Mouse (Mus musculus) MEL (cell line): ENCODE measurements around the gene Diras1. TPM values are rescaled to one million over a fixed set of nuclear protein-coding genes. Genes with fewer than 3 reads are reported as not detected.

Experiments
- DNase-seq: peaks from one replicate; pipeline ENCODE4 v3.0.0; 2011; ENCODE audit warnings: low read depth, low spot score
- H3K27ac ChIP-seq: 2 replicates; pipeline ENCODE4 v1.5.1; 2012; ENCODE audit warnings: low read depth, mild to moderate bottlenecking, control low read depth, low read length, moderate library complexity; ENCODE audit not compliant: control insufficient read depth
- H3K27me3 ChIP-seq, 2 experiments: fragments of 150-350 bp in 1 of 2; sonication (generic) in 1 of 2; 2 replicates each; pipeline ENCODE4 v1.6.1; 2012; ENCODE audit warnings: low read length in 2 of 2, mild to moderate bottlenecking in 2 of 2, improper control_type of control experiment in 1 of 2, moderate library complexity in 1 of 2; ENCODE audit not compliant: insufficient read depth in 2 of 2, control insufficient read depth in 1 of 2
- H3K36me3 ChIP-seq, 2 experiments: 2 replicates each; pipeline ENCODE4 v1.6.1; 2012 to 2014; ENCODE audit warnings: low read length in 2 of 2, improper control_type of control experiment in 1 of 2, inconsistent platforms in 1 of 2, mild to moderate bottlenecking in 1 of 2; ENCODE audit not compliant: insufficient read depth in 2 of 2, control insufficient read depth in 1 of 2
- H3K4me1 ChIP-seq, 2 experiments: fragments of 150-350 bp in 1 of 2; sonication (generic) in 1 of 2; 2 replicates each; pipeline ENCODE4 v1.6.1; 2012; ENCODE audit warnings: low read length in 2 of 2, improper control_type of control experiment in 1 of 2, mild to moderate bottlenecking in 1 of 2; ENCODE audit not compliant: insufficient read depth in 2 of 2, control insufficient read depth in 1 of 2
- H3K4me3 ChIP-seq, 2 experiments: fragments of 150-350 bp in 1 of 2; sonication (generic) in 1 of 2; 2 replicates each; pipeline ENCODE4 v1.5.1; 2012; ENCODE audit warnings: low read depth in 2 of 2, low read length in 2 of 2, mild to moderate bottlenecking in 2 of 2, moderate library complexity in 2 of 2, control low read depth in 1 of 2, improper control_type of control experiment in 1 of 2; ENCODE audit not compliant: control insufficient read depth in 1 of 2, insufficient read depth in 1 of 2
- H3K79me2 ChIP-seq: 2 replicates; pipeline ENCODE4 v1.6.1; 2012; ENCODE audit warnings: mild to moderate bottlenecking, low read length, moderate library complexity; ENCODE audit not compliant: control insufficient read depth, poor library complexity, insufficient read depth
- H3K9ac ChIP-seq: 2 replicates; pipeline ENCODE4 v1.6.1; 2012; ENCODE audit warnings: low read depth, mild to moderate bottlenecking, control low read depth, low read length, moderate library complexity; ENCODE audit not compliant: control insufficient read depth, poor library complexity, severe bottlenecking
- H3K9me3 ChIP-seq: fragments of 150-350 bp; sonication (generic); replicated peaks from 2 replicates; pipeline ENCODE4 v1.6.1; 2012; ENCODE audit warnings: mild to moderate bottlenecking, low read length, improper control_type of control experiment, moderate library complexity; ENCODE audit not compliant: insufficient read depth
- CHD1 ChIP-seq: IDR thresholded peaks from 2 replicates; pipeline ENCODE4 v1.6.1; 2012; ENCODE audit warnings: low read depth, mild to moderate bottlenecking, inconsistent platforms, low read length, improper control_type of control experiment
- CHD2 ChIP-seq: IDR thresholded peaks from 2 replicates; pipeline ENCODE4 v1.6.1; 2011; ENCODE audit warnings: low read length, improper control_type of control experiment
- CTCF ChIP-seq, 3 experiments: IDR thresholded peaks in 2 of 3; conservative IDR thresholded peaks in 1 of 3; 2 replicates each; pipeline ENCODE4 v1.5.1; 2011 to 2012; ENCODE audit warnings: low read length in 3 of 3, low read depth in 2 of 3, mild to moderate bottlenecking in 2 of 3, improper control_type of control experiment in 1 of 3, inconsistent platforms in 1 of 3, mixed read lengths in 1 of 3, moderate library complexity in 1 of 3; ENCODE audit not compliant: control insufficient read depth in 1 of 3, insufficient read depth in 1 of 3, poor library complexity in 1 of 3, severe bottlenecking in 1 of 3
- ELF1 ChIP-seq: IDR thresholded peaks from 2 replicates; pipeline ENCODE4 v1.6.1; 2014; ENCODE audit warnings: low read depth, mild to moderate bottlenecking, inconsistent platforms, low read length, improper control_type of control experiment, moderate library complexity
- GABPA ChIP-seq: IDR thresholded peaks from 2 replicates; pipeline ENCODE4 v1.6.1; 2012; ENCODE audit warnings: low read depth, mild to moderate bottlenecking, inconsistent platforms, low read length, improper control_type of control experiment, moderate library complexity
- JUND ChIP-seq: IDR thresholded peaks from 2 replicates; pipeline ENCODE4 v1.6.1; 2011; ENCODE audit warnings: low read depth, mild to moderate bottlenecking, improper control_type of control experiment, low read length
- MEF2A ChIP-seq: IDR thresholded peaks from 2 replicates; pipeline ENCODE4 v1.6.1; 2014; ENCODE audit warnings: low read depth, mild to moderate bottlenecking, inconsistent platforms, low read length, improper control_type of control experiment; ENCODE audit not compliant: poor library complexity, insufficient replicate concordance, severe bottlenecking; ENCODE audit errors: extremely low read depth
- MXI1 ChIP-seq: IDR thresholded peaks from 2 replicates; pipeline ENCODE4 v1.6.1; 2011; ENCODE audit warnings: mild to moderate bottlenecking, low read depth, low read length, improper control_type of control experiment
- NELFE ChIP-seq: IDR thresholded peaks from 2 replicates; pipeline ENCODE4 v1.6.1; 2011; ENCODE audit warnings: low read depth, low read length, improper control_type of control experiment
- RAD21 ChIP-seq: IDR thresholded peaks from 2 replicates; pipeline ENCODE4 v1.6.1; 2011; ENCODE audit warnings: mild to moderate bottlenecking, low read depth, low read length, improper control_type of control experiment
- SMC3 ChIP-seq: IDR thresholded peaks from 2 replicates; pipeline ENCODE4 v1.6.1; 2011; ENCODE audit warnings: low read depth, low read length, improper control_type of control experiment
- TAL1 ChIP-seq: IDR thresholded peaks from 2 replicates; pipeline ENCODE4 v1.6.1; 2012; ENCODE audit warnings: mild to moderate bottlenecking, inconsistent platforms, low read length, moderate library complexity, mixed read lengths
- ZC3H11A ChIP-seq: IDR thresholded peaks from 2 replicates; pipeline ENCODE4 v1.6.1; 2012; ENCODE audit warnings: low read depth, mild to moderate bottlenecking, inconsistent platforms, low read length, improper control_type of control experiment
- ZKSCAN1 ChIP-seq: IDR thresholded peaks from 2 replicates; pipeline ENCODE4 v1.6.1; 2012; ENCODE audit warnings: low read depth, mild to moderate bottlenecking, inconsistent platforms, low read length, improper control_type of control experiment, moderate library complexity
- polyA plus RNA-seq, 2 experiments: library from polyadenylated mRNA; stranded (reverse) in 1 of 2; unstranded in 1 of 2; fragments of >175 nt in 1 of 2; fragments of >200 nt in 1 of 2; gene quantifications; 2 replicates each; pipeline versions ENCODE4 v1.2.1 to v1.2.4; 2012; ENCODE audit warnings: low replicate concordance in 2 of 2, low read depth in 1 of 2; ENCODE audit not compliant: insufficient read length in 2 of 2, insufficient read depth in 1 of 2, missing spikeins in 1 of 2
- total RNA-seq: library from RNA; depleted of rRNA; stranded (reverse); fragments of 300-350 nt; gene quantifications from 2 replicates; pipeline ENCODE4 v1.2.3, GENCODE M21; 2012; rRNA removed

The Diras1 gene
- total RNA-seq: not detected in 2 replicates
- polyA plus RNA-seq: under 1 TPM in 1 of 2 experiments, not detected in 1; 0.04 TPM

GRCm38 (mm10) chr10:81025639-81026275 is at the start of gene Diras1:
TSS of gene Diras1 (minus strand) at chr10:81025662.
- H3K27ac ChIP-seq: no peak within 1 kb of the TSS
- no peaks in the 10 kb centered on the region for H3K4me1 ChIP-seq
- H3K9me3 ChIP-seq: no peaks in the 10 kb centered on the region
- TF ChIP-seq MXI1 (no peak), TAL1 (no peak), CTCF (IDR thresholded peaks at IDR 0.05 in 2 of 3, conservative IDR thresholded peaks at IDR 0.05 in 1 of 3; ENCODE audit: control insufficient read depth in 1 of 3, insufficient read depth in 1 of 3, low read depth in 2 of 3, low read length in 3 of 3, poor library complexity in 1 of 3, severe bottlenecking in 1 of 3) (no peak), CHD2 (no peak), CHD1 (no peak)
- DNase-seq: no peak
- H3K36me3 ChIP-seq: no peaks in the 10 kb centered on the region
- no peaks in the 10 kb centered on the region for H3K79me2 ChIP-seq
- H3K9ac ChIP-seq: no peak within 1 kb of the TSS
- H3K4me3 ChIP-seq: no peak within 1 kb of the TSS
- H3K27me3 ChIP-seq: no peaks in the 10 kb centered on the region

- Histone ChIP-seq H3K79me2 (peaks cover 31% of the 10 kb centered on the region), H3K4me1 (peaks cover 0 to 9% of the 10 kb centered on the region in 2 experiments; a peak in 3 of 4 replicates), H3K36me3 (peaks cover 0 to 4% of the 10 kb centered on the region in 2 experiments; a peak in 1 of 4 replicates), H3K4me3 (no peak overlapping the region), H3K27me3 (no peaks in the 10 kb centered on the region), H3K9me3 (no peaks in the 10 kb centered on the region), H3K9ac (no peak overlapping the region), H3K27ac (no peak overlapping the region)
- TF ChIP-seq GABPA (no peak), JUND (no peak), CTCF (IDR thresholded peaks at IDR 0.05 in 2 of 3, conservative IDR thresholded peaks at IDR 0.05 in 1 of 3; ENCODE audit: control insufficient read depth in 1 of 3, insufficient read depth in 1 of 3, low read depth in 2 of 3, low read length in 3 of 3, poor library complexity in 1 of 3, severe bottlenecking in 1 of 3) (peak; percentile 80 to 90 (median 83)), NELFE (no peak), ELF1 (no peak), RAD21 (peak; percentile 15), MEF2A (no peak), ZC3H11A (no peak), CHD1 (no peak), SMC3 (peak; percentile 35), ZKSCAN1 (no peak)
- peak; percentile 56 for DNase-seq
Observed at GRCm38 (mm10) chr10:81073464-81073863, 48.0 kb upstream of the Diras1 start.
